Mouse (Mus musculus): ENCODE results near the gene Faf2.

Faf2 gene

GRCm38 (mm10) chr13:54680184-54680853 is 58.7 kb downstream of the Faf2 start:
- peak; percentile 67 for DNase-seq (ENCODE audit: low spot score)

- peak; percentile 25 for DNase-seq (ENCODE audit: low spot score)
Observed at GRCm38 (mm10) chr13:54681291-54681690, 59.7 kb downstream of the Faf2 start.

- no peak for DNase-seq (ENCODE audit: low spot score)
Observed at GRCm38 (mm10) chr13:54683301-54683700, 61.7 kb downstream of the Faf2 start.

GRCm38 (mm10) chr13:54684140-54684896 is 62.7 kb downstream of the Faf2 start:
- no peak for DNase-seq (ENCODE audit: low spot score)

GRCm38 (mm10) chr13:54685174-54685573 is 63.6 kb downstream of the Faf2 start:
- DNase-seq (ENCODE audit: low spot score): peak; percentile 45

- DNase-seq (ENCODE audit: low spot score): peak; percentile 21
Observed at GRCm38 (mm10) chr13:54686139-54687053, 64.8 kb downstream of the Faf2 start.

- peak; percentile 64 for DNase-seq (ENCODE audit: low spot score)
Observed at GRCm38 (mm10) chr13:54687096-54687495, 65.5 kb downstream of the Faf2 start.

GRCm38 (mm10) chr13:54687575-54688424 is 66.2 kb downstream of the Faf2 start:
- peak; percentile 99 for DNase-seq (ENCODE audit: low spot score)

- no peak for DNase-seq (ENCODE audit: low spot score)
Observed at GRCm38 (mm10) chr13:54690151-54690740, 68.7 kb downstream of the Faf2 start.

- no peak for DNase-seq (ENCODE audit: low spot score)
Observed at GRCm38 (mm10) chr13:54691737-54692136, 70.2 kb downstream of the Faf2 start.

GRCm38 (mm10) chr13:54692711-54693557 is 71.3 kb downstream of the Faf2 start:
- DNase-seq (ENCODE audit: low spot score): no peak

- peak; percentile 99 for DNase-seq (ENCODE audit: low spot score)
Observed at GRCm38 (mm10) chr13:54693558-54694347, 72.2 kb downstream of the Faf2 start, which contains the start of gene Rnf44. Rnf44 (minus strand) TSS chr13:54693907.

GRCm38 (mm10) chr13:54694348-54695060 is 72.9 kb downstream of the Faf2 start:
- DNase-seq (ENCODE audit: low spot score): peak; percentile 87

GRCm38 (mm10) chr13:54695479-54696230 is 74.1 kb downstream of the Faf2 start:
- DNase-seq (ENCODE audit: low spot score): no peak

GRCm38 (mm10) chr13:54701243-54701642 is 79.7 kb downstream of the Faf2 start, which contains the start of gene Cdhr2:
Cdhr2 (plus strand) TSS chr13:54701461.
- no peak for DNase-seq (ENCODE audit: low spot score)

GRCm38 (mm10) chr13:54702507-54702906 is 80.9 kb downstream of the Faf2 start:
- DNase-seq (ENCODE audit: low spot score): no peak

- no peak for DNase-seq (ENCODE audit: low spot score)
Observed at GRCm38 (mm10) chr13:54704890-54705289, 83.3 kb downstream of the Faf2 start.

GRCm38 (mm10) chr13:54710866-54711265 is 89.3 kb downstream of the Faf2 start:
- no peak for DNase-seq (ENCODE audit: low spot score)

All from spleen, adult 12 weeks (tissue).